Mouse (Mus musculus): ENCODE data around the gene Sost.

GRCm38 (mm10) chr11:101998258-101998657 is 31.4 kb upstream of the Sost start:
- no peak for TF ChIP-seq CHD2 (IDR thresholded peaks at IDR 0.05; ENCODE audit: low read depth, low read length)
- TF ChIP-seq ZNF384 (IDR thresholded peaks at IDR 0.05; ENCODE audit: low read depth, low read length) = peak; percentile 63
